Mouse (Mus musculus) large intestine, adult 2 months (tissue): ENCODE results near the gene Gm20772. TPM values are rescaled to one million over a fixed set of nuclear protein-coding genes. Genes with fewer than 3 reads are reported as not detected.
"Not testable (repeated sequence)": the region's sequence is repeated elsewhere in the genome, so short reads cannot be mapped to it uniquely, and the experiment has no call there.

Source experiments
- DNase-seq: peaks from one replicate; pipeline ENCODE4 v3.0.0-alpha.2; 2012; ENCODE audit warnings: low read depth, low spot score
- WGBS: fragments of 180-500 bp; shearing (Covaris S2); methylation state at CpG from one replicate; pipeline ENCODE4 v1.1.7; 2018; 5-methylcytosine and 5-hydroxymethylcytosine counted together
- polyA plus RNA-seq: library from polyadenylated mRNA; depleted of rRNA; stranded (reverse); fragments of >200 nt; gene quantifications from 2 replicates; pipeline ENCODE4 v1.2.3, GENCODE M21; 2012; rRNA removed

Gm20772 gene
- not detected in 2 replicates for polyA plus RNA-seq

GRCm38 (mm10) chrY:17874441-17874840 is at the start of gene Gm20772, which contains the start of gene Gm20831:
Gene Gm20772 (plus strand): TSS chrY:17874741.
Gene Gm20831 (plus strand): TSS chrY:17874741.
- DNase-seq, result not testable (repeated sequence)

GRCm38 (mm10) chrY:17846166-17846565 is 28.4 kb upstream of the Gm20772 start, which contains the start of gene Gm21904:
Gene Gm21904 (minus strand): TSS chrY:17846266.
- DNase-seq, result not testable (repeated sequence)
- WGBS, result no CpG with 5 or more reads among the region's 3 CpGs

Other genes starting within 250 kb of the Gm20772 start
- not detected in 2 replicates for gene Gm21904, start 28.5 kb upstream of the Gm20772 start, polyA plus RNA-seq
- not detected in 2 replicates for gene Gm20831, start within 50 bp of the Gm20772 start, polyA plus RNA-seq
- gene Srsy, start 62.6 kb downstream of the Gm20772 start, polyA plus RNA-seq, result not detected in 2 replicates
- gene Gm21764, start 187.1 kb downstream of the Gm20772 start, polyA plus RNA-seq, result not detected in 2 replicates
- not detected in 2 replicates for gene Ssty1, start 214.4 kb downstream of the Gm20772 start, polyA plus RNA-seq